Mouse (Mus musculus): ENCODE measurements around the gene A930033H14Rik. TPM values are rescaled to one million over a fixed set of nuclear protein-coding genes. Genes with fewer than 3 reads are reported as not detected.

The A930033H14Rik gene
- polyA plus RNA-seq, 1 experiment from 2014 or later: 2.9 TPM

DNA sequence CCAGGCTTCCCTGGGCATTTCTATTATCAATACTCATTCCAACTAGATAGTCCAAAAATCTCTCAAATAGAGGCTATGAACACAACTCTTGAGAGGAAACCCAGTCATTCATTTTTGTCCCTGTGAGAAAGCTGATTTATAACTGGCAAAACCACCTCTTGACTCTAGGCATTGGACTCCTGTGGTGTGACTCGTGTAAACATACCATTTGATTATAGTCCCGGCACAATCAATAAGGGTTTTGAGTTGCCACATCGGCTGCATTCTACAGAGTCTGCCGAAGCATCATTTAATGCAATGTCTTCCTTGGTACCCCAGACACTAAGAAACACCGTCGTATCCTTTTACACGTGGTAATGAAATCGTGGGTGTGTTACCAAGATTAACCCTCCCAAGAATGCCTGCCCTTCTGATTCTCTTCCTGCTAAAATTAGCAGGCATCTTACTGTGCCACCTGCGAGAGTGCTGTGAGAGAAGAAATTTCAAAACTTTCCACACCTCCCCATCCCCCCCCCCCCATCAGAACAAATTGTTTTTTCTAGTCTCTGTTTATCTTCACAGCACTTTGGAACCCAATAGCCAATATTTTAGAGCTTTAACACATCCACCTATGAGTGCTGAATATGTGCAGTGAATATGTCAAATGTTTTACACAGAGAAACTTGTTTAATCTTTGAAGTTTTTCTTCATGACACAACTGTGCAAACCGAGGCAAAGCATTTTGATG, 22.3 kb downstream of the A930033H14Rik start:
- 81% methylated on average over 10 of the region's 10 CpGs for WGBS
- no peak for ATAC-seq (ENCODE audit: insufficient number of reproducible peaks, insufficient read depth, low FRiP score, low TSS enrichment, low read depth)
- no peaks in the 10 kb centered on the region for H3K4me1 ChIP-seq (replicated peaks)
- H3K9me3 ChIP-seq: no peaks in the 10 kb centered on the region
- H3K36me3 ChIP-seq: no peaks in the 10 kb centered on the region
- no peaks in the 10 kb centered on the region for H3K27me3 ChIP-seq
- no peak overlapping the region for H3K27ac ChIP-seq
- H3K4me3 ChIP-seq (replicated peaks): no peak overlapping the region
- H3K9ac ChIP-seq (replicated peaks): no peak overlapping the region
- H3K4me2 ChIP-seq: no peak overlapping the region

DNA sequence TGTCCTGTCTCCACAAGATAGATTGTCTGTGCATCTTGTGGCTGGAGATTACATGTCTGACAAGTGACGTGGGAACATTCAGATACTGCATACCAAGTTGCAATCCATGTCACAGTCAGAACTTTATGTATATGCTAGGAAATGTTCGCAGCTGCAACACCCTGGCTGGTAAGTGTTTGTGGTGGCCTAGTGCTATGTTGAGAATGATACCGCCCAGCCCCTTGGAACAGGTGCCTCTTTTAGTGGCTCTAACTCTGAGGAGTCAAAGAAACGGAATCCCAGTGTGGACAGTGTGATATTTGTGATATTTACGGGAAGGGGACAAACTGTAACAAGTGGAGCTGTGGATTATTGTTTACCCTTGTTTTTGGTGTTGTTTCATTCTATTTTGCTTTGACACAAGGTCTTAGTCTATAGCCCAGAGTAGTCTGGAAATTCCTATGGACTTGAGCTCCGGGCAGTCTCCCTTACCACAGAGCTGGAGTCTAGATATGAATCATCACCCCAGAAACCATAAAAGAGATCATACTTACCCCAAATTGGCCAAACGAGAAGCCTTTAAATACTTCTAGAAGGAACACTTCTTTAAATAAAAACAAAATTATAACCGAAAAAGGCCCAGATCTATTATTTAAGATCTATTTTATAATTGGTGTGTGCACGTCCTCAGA, 25.0 kb downstream of the A930033H14Rik start:
- Histone ChIP-seq H3K4me1 (replicated peaks) (peaks cover 4% of the 10 kb centered on the region; the same call in 1 of the 2 replicates), H3K9ac (replicated peaks) (no peak overlapping the region), H3K9me3 (no peaks in the 10 kb centered on the region), H3K4me2 (no peak overlapping the region), H3K27me3 (no peaks in the 10 kb centered on the region), H3K4me3 (replicated peaks) (no peak overlapping the region), H3K36me3 (no peaks in the 10 kb centered on the region), H3K27ac (no peak overlapping the region)
- ATAC-seq (ENCODE audit: insufficient number of reproducible peaks, insufficient read depth, low FRiP score, low TSS enrichment, low read depth): no peak
- 81% methylated on average over 9 of the region's 9 CpGs for WGBS

GRCm38 (mm10) chr10:69185894-69186893, 26.7 kb downstream of the A930033H14Rik start:
- ATAC-seq (ENCODE audit: insufficient number of reproducible peaks, insufficient read depth, low FRiP score, low TSS enrichment, low read depth): peak; percentile 86
- Histone ChIP-seq H3K4me2 (peak overlapping the region; percentile 46), H3K4me1 (replicated peaks) (peaks cover 4% of the 10 kb centered on the region; the same call in 1 of the 2 replicates), H3K9me3 (no peaks in the 10 kb centered on the region), H3K36me3 (no peaks in the 10 kb centered on the region), H3K27ac (0 out of 2 replicates have a peak overlapping the region, but pooled peaks have one; percentile 79), H3K27me3 (no peaks in the 10 kb centered on the region), H3K9ac (replicated peaks) (no peak overlapping the region), H3K4me3 (replicated peaks) (peak overlapping the region; percentile 33)
- 22% methylated on average over 21 of the region's 21 CpGs for WGBS

GRCm38 (mm10) chr10:69185431-69185830, 27.5 kb downstream of the A930033H14Rik start:
- Histone ChIP-seq H3K27me3 (no peaks in the 10 kb centered on the region), H3K9ac (replicated peaks) (no peak overlapping the region), H3K9me3 (no peaks in the 10 kb centered on the region), H3K4me2 (0 out of 2 replicates have a peak overlapping the region, but pooled peaks have one; percentile 46), H3K27ac (peak overlapping the region; percentile 79), H3K4me3 (replicated peaks) (no peak overlapping the region), H3K36me3 (no peaks in the 10 kb centered on the region), H3K4me1 (replicated peaks) (peaks cover 6% of the 10 kb centered on the region; the same call in 1 of the 2 replicates)
- ATAC-seq (ENCODE audit: insufficient number of reproducible peaks, insufficient read depth, low FRiP score, low TSS enrichment, low read depth): no peak
- 71% methylated on average over 4 of the region's 4 CpGs for WGBS

DNA sequence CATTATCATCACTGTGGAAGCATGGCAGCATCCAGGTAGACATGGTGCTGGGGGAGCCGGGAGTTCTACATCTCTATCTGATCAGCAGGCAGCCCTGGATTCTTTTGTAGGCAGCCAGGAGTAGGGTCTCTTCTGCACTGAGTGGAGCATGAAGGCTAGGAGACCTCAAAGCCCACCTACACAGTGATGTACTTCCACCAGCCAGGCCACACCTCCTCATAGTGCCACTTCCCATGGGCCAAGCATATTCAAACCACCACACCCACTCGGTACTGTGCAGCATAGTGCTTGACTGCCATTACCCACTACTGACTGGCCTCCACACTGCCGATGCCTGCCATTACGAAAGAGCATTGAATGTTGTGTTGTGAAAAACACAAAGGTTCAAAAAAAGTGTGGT, 28.0 kb downstream of the A930033H14Rik start:
- Histone ChIP-seq H3K4me1 (replicated peaks) (peaks cover 9% of the 10 kb centered on the region; the same call in 1 of the 2 replicates), H3K4me2 (no peak overlapping the region), H3K4me3 (replicated peaks) (no peak overlapping the region), H3K9ac (replicated peaks) (no peak overlapping the region), H3K27ac (peak overlapping the region; percentile 79), H3K36me3 (no peaks in the 10 kb centered on the region), H3K27me3 (no peaks in the 10 kb centered on the region), H3K9me3 (no peaks in the 10 kb centered on the region)
- 93% methylated on average over 4 of the region's 4 CpGs for WGBS
- ATAC-seq (ENCODE audit: insufficient number of reproducible peaks, insufficient read depth, low FRiP score, low TSS enrichment, low read depth): no peak

- H3K9me3 ChIP-seq: no peaks in the 10 kb centered on the region
- ATAC-seq (ENCODE audit: insufficient number of reproducible peaks, insufficient read depth, low FRiP score, low TSS enrichment, low read depth): no peak
- H3K4me3 ChIP-seq (replicated peaks): no peak overlapping the region
- H3K27ac ChIP-seq: no peak overlapping the region
- WGBS: 61% methylated on average over 3 of the region's 3 CpGs
- H3K27me3 ChIP-seq: no peaks in the 10 kb centered on the region
- no peak overlapping the region for H3K4me2 ChIP-seq
- peaks cover 9% of the 10 kb centered on the region; the same call in 1 of the 2 replicates for H3K4me1 ChIP-seq (replicated peaks)
- no peaks in the 10 kb centered on the region for H3K36me3 ChIP-seq
- H3K9ac ChIP-seq (replicated peaks): no peak overlapping the region
Observed at GRCm38 (mm10) chr10:69180997-69181396, 31.9 kb downstream of the A930033H14Rik start.

DNA sequence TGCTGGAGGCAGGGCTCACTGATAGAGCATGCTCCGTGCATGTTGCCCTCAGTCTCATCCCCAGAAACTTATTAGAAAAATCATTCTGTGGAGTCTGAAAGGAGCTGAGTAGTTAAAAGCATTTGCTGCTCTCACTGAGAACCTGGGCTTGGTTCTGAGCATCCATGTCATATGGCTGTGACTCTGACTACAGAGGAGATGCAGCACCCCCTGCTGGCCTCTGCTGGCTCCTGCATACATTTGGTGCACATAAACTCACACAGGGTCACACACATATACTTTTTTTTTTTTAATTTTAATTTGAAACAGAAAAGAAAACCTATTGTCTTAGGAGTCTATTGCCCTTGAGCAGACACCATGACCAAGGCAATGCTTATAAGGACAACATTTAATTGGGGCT, 33.6 kb downstream of the A930033H14Rik start:
- Histone ChIP-seq H3K9me3 (no peaks in the 10 kb centered on the region), H3K4me2 (no peak overlapping the region)

GRCm38 (mm10) chr10:69176116-69176515, 36.8 kb downstream of the A930033H14Rik start:
- no peaks in the 10 kb centered on the region for H3K9me3 ChIP-seq
- WGBS: 76% methylated on average over 3 of the region's 3 CpGs
- H3K9ac ChIP-seq (replicated peaks): no peak overlapping the region
- H3K4me1 ChIP-seq (replicated peaks): 0 out of 2 replicates have a peak, but pooled peaks cover 5% of the 10 kb centered on the region
- H3K4me2 ChIP-seq: no peak overlapping the region
- H3K27ac ChIP-seq: no peak overlapping the region
- no peak overlapping the region for H3K4me3 ChIP-seq (replicated peaks)
- H3K27me3 ChIP-seq: no peaks in the 10 kb centered on the region
- H3K36me3 ChIP-seq: no peaks in the 10 kb centered on the region
- ATAC-seq (ENCODE audit: insufficient number of reproducible peaks, insufficient read depth, low FRiP score, low TSS enrichment, low read depth): no peak

More for the DNA sequence above, 33.6 kb downstream of the A930033H14Rik start:
- no peaks in the 10 kb centered on the region for H3K27me3 ChIP-seq
- H3K36me3 ChIP-seq: no peaks in the 10 kb centered on the region
- H3K4me1 ChIP-seq (replicated peaks): 0 out of 2 replicates have a peak, but pooled peaks cover 5% of the 10 kb centered on the region
- H3K9ac ChIP-seq (replicated peaks): no peak overlapping the region
- ATAC-seq (ENCODE audit: insufficient number of reproducible peaks, insufficient read depth, low FRiP score, low TSS enrichment, low read depth): no peak
- H3K27ac ChIP-seq: no peak overlapping the region
- H3K4me3 ChIP-seq (replicated peaks): no peak overlapping the region
- WGBS: 94% methylated on average over 1 of the region's 1 CpGs

DNA sequence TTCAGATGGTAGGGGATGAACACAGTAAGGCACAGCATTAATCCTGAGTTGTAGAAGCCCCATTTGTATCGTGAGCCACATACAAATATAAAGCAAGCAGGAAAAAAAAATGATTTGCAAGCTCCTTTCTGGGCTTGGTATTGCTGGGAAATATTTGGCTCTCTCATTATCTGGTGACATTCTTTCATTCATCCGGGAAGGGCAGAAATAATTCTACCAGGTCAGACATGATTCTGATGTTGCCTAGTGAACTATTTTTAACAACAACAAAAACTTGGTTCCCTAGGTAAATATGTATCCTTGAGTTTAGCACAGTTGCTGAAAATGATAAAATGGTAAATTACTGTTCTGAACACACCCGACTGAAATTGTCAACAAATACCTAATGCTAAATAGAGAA, 40.5 kb downstream of the A930033H14Rik start:
- Histone ChIP-seq H3K4me3 (replicated peaks) (no peak overlapping the region), H3K4me1 (replicated peaks) (no peaks in the 10 kb centered on the region), H3K4me2 (no peak overlapping the region), H3K27ac (no peak overlapping the region), H3K27me3 (0 out of 2 replicates have a peak, but pooled peaks cover 3% of the 10 kb centered on the region), H3K9ac (replicated peaks) (no peak overlapping the region), H3K9me3 (no peaks in the 10 kb centered on the region), H3K36me3 (no peaks in the 10 kb centered on the region)
- 93% methylated on average over 3 of the region's 3 CpGs for WGBS
- no peak for ATAC-seq (ENCODE audit: insufficient number of reproducible peaks, insufficient read depth, low FRiP score, low TSS enrichment, low read depth)

- Histone ChIP-seq H3K9ac (replicated peaks) (no peak overlapping the region), H3K4me2 (no peak overlapping the region), H3K9me3 (no peaks in the 10 kb centered on the region), H3K36me3 (no peaks in the 10 kb centered on the region), H3K27ac (no peak overlapping the region), H3K4me1 (replicated peaks) (no peaks in the 10 kb centered on the region), H3K27me3 (0 out of 2 replicates have a peak, but pooled peaks cover 3% of the 10 kb centered on the region), H3K4me3 (replicated peaks) (no peak overlapping the region)
- no peak for ATAC-seq (ENCODE audit: insufficient number of reproducible peaks, insufficient read depth, low FRiP score, low TSS enrichment, low read depth)
- 79% methylated on average over 12 of the region's 12 CpGs for WGBS
Observed at GRCm38 (mm10) chr10:69166514-69166913, 46.4 kb downstream of the A930033H14Rik start.

All from limb, embryonic 12.5 days (tissue).